Mouse (Mus musculus) adrenal gland, postnatal 14 days (tissue): Measurements from ENCODE around the gene Prdm16. TPM values are rescaled to one million over a fixed set of nuclear protein-coding genes. Genes with fewer than 3 reads are reported as not detected.
A peak's percentile ranks its signal among the peaks of the same experiment; 100 is the strongest.

Source experiments
- DNase-seq: peaks from one replicate; pipeline ENCODE4 v3.0.0; 2021; ENCODE audit warnings: mixed read lengths
- total RNA-seq: library from RNA; stranded (reverse); gene quantifications from 2 replicates; pipeline ENCODE4 v1.2.3, GENCODE M21; 2021

Gene Prdm16
- total RNA-seq, 1 experiment from 2014 or later, result 10.2 TPM

DNA sequence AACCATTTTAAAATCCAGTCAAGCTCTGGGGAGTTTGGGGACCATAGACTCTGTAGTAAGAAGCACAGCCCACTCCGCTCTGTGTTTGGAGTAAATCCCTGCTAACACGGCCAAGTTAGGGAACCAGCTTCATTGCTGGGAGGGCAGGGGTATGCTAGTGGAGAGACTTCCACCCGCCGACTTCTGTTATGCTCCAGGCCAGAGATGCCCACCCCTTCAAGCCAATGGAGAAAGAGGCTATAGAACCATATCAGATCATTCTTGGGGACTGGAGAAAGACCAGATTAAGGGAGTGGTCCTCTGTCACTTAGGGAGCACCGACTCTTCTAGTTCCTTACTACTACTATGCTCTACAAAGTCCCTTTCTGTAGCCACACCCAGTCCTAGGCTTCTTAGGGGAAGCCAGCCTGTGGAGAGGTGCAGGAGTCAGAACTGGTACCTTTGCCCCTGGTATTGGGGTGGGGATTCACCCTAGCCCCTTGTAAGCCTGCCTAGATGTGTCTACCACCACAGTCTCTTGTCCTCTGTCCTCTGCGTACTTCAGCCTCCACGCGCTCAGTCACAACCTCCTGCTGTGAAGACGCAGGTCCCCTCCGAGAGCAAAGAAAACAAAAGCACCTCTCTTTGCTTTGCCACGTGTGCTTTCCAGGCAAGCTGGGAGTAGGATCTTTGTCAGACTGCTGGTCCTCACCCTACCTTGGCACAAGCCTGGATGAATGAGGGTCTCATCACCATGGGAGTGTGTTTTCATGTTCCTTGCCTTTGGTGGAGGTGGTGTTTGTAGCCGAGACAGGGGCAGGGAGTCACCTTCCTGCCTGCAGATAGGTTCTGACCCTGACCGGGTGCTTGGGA is 3.1 kb upstream of the Prdm16 start:
- no peak for DNase-seq

DNA sequence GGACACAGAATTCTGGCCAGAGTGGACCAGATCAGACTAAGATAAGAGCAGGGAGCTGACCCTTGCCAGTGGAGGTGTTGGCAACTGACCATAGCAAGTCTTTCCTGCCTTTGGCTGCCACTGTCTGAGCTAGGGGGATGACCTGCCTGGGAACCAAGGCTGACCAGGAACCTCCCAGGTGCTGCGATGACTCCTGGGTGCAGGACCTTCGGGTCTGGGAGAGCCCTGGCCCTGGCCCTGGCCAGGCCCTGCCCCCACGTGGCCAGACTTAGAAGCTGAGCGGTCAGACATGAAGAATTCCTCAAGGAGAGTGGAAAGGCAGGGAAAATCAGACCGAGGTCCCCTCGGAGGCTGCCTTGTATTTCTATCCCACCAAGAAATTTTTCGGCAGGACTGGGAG is 2.5 kb upstream of the Prdm16 start:
- DNase-seq, result peak; percentile 45

DNA sequence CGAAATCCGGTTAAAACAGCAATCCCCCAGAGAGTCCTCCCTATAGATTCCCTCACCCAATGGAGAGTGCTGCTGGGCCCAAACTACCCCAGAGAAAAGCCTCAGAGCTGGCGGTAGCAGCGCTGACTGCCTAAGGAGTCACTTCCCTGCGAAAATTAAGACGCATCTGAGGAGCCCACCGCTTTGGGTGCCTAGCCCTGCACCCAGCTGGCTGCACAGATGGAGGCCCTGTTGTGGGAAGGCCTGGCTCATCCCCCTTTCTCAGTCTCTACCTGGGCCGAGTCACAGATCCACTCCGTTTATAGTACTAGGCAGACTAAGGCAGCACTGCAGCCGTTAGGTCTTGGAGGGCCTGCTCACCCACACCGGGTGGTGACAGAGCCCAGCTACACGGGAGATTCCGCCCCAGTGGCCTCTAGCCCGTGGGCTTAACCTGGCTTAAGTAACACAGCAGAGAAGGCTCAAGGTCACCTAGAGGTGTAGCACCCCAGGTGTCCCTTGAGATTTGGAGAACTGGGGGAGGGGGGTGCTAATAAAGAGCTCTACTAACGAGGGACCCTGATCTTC is 1.7 kb upstream of the Prdm16 start:
- no peak for DNase-seq

DNA sequence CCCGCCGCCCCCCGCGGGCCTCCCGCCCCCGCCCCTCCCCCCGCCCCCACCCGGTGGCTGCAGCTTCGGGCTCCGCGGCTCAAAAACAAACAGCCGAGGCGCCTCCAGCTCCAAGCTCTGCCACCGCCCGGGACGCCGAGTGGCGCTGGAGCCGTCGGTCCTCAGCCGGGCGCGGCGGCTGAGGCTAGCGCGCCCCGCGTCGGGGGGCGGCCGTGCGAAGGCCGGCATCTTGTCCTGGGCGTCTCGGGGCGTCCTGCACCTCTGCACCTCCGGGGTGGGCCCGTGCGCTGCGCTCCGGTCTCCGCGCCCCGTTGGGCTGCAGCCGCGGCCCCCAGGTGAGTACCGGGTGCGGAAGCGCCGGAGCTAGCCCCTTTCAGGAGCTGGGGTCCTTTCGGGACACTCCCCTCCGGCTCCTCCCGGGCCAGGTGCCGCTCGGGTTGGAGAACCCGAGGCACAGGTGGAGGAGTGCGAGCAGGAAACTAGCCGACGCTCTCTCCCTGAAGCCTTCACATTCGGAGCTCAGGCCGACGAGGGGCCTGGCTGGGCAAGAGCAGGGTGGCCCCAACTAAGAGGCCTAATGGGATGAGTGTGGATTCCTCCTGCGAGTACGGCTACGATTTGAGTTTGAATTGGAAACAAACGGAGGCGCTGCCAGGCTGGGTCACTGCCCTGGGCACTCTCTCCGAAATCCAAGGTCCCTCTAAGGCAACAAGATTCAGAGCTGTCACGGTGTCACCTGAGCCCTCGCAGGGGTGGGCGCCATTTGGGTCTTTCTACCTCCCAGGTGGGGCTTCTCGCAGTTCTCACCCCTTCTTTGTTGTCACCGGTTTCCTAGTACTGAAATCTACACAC is 1.0 kb upstream of the Prdm16 start:
- no peak for DNase-seq

DNA sequence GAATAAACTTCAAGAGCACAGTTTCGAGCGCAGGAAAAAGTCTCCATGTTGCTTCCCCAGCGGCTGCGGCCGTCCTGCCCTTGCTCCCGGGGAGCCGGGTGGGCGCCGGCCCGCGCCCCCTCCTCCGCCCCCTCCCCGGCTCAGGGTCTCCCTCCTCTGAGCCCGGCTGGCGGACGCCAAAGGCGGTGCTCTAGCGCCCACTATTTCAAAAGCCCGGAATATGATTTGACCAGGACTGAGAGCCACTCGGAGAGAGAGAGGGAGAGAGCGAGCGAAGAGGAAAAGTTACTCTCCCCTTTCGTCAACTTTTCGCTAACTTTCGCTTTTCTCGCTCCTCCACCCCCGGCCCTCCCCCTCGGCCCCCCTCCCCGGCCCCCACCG is 630 bp downstream of the Prdm16 start:
- DNase-seq, result no peak

DNA sequence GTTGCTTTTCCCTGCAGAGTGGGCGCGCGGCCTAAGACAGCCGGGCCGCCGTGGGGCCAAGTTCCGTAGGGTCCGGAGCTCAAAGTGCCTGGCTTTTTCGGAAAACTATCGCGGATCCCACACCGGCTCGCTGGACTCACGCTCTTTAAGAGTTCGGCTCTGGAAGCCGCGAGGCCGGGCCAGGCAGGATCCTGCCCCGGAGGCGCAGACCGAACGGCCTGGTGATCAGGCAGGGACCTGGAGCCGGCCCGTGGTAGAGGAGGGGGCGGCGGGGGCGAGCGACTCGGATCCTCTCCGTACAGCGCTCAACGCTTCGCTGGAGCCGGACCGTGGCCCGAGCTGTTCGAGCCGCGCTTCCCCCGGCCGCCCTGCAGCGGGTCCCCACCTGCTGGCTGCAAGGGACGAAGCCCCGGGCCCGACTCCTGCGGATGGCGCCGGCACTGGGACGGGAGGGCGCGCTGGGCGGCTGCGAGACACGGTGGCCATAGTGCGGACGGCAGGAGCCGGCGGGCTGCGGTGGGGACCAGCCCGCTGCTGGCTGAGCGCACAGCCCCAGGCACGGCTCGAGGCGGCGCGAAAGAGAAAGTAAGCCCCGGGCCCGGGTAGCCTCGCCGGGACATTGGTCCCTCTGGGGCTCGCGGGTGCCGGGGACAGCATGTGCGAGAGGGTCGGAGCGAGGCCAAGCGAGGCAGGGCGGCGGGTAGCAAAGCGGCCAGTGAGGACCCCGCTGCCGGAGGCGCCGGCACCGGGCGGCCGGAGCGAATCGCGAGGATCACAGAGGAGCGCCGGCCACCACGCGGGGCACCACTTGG is 1.2 kb downstream of the Prdm16 start:
- peak; percentile 68 for DNase-seq

DNA sequence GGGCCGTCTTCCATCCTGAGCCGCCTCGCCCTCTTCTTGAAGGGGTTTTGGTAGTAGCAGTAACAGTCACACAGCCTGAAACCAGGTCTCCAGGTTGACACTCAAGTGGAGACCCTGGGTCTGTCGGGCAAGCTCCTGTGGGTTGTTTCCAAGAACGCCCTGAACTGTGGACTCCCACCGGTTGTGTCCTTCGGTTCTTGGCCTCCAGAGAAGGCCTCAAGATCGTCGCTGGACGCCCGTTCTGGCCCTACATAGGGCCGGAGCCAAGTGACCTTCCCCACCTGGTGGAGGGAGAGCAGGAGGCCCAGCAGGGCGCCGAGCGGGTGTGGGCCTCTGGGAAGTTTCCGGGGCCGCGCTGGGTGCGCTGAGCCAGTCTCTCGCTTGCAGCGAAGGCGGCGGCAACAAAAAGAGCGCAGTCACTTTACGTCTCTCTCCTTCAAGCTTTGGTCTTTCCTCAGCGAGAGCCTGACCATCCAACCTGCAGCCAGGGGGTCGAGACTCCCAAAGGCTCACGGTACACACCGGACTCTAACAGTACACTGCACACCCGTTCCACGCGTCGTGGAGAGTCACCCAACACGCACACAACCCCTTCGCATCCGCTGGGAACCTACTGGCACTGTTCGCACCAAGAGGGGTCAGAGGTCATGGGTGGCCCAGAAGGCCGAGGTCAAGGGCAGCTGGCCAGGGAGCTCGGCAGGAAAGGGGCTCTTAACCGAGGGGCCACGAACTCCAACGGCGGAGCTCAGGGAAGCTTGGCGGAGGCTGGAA is 2.0 kb downstream of the Prdm16 start:
- DNase-seq, result no peak

DNA sequence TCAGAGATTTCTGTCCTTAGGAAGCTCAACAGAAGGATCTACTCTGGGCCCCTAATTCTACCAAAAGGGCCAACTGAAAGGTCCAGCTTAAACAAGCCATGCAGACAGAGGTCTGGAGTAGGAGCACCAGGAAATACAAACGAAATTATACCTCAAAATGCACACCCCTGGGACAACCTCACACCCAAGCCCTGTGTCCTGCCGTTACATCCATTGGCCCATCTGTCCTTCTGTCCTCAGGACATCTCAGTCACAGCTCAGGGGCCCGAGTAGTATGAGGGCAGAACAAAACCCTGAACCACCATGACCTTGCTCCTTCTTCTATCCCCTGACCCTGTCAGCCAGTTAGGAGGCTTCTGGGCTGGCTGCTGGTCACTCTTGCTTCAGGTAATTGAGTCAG is 2.7 kb downstream of the Prdm16 start:
- DNase-seq, result no peak

DNA sequence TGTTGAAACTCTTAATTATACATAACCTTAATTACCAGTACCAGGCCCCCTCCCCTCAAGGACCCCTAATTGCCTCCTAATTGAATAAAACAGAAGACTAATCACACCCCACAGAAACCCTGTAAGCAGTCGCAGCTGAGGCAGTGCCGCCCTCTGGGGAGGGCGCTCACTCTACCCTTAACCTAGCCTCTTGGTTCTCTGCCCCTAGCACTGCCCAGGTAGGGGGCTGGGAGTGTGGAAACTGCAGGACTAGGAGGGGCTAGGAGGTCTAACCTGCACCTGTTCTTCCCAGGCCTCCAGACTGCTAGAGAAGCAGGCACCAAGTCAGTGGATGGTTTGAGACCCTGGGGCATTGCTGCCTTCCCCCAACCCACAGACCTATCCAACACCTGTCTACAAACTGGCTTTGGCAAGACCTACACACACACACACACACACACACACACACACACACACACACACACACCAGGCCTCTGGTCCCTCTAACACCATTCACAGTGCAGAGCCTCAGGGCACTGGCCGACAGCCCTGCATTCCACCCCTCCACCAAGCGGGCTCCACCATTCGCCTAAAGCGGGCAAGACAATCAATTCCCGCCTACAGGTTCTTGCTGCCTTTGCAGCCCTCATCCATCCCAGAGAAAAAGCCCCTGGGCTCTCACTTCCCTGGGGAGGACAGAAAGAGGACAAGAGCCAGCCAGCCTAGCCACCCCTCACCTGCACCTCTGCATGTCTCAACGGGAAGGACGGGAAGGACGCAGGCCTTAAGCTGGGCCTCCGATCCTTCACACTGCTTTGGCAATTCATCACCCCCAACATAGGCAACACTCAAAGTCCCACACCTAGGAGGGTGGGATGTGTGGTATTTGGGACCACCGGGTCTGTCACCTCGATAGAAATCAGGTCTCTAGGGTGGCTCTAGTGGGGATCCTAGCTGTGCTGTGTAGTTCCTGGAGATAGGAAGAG is 3.6 kb downstream of the Prdm16 start:
- no peak for DNase-seq

DNA sequence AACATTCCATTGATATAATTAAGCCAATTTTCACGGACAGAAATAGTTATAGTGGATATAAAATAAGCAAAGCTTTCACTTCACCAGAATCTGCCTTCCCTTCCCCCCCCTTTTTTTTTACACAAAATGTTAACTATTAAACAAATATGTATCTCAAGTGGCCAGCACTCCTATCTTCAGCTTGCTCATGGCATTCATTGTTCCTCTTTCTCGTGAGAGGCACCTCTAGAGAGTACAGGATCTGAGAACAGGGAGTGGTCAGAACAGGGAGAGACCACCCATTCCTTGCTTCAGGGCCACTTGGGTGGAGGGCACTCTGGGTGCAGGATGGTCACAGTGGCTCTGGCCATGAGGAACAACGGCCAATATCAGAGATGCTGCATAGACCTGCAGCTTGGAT is 5.9 kb downstream of the Prdm16 start:
- no peak for DNase-seq

DNA sequence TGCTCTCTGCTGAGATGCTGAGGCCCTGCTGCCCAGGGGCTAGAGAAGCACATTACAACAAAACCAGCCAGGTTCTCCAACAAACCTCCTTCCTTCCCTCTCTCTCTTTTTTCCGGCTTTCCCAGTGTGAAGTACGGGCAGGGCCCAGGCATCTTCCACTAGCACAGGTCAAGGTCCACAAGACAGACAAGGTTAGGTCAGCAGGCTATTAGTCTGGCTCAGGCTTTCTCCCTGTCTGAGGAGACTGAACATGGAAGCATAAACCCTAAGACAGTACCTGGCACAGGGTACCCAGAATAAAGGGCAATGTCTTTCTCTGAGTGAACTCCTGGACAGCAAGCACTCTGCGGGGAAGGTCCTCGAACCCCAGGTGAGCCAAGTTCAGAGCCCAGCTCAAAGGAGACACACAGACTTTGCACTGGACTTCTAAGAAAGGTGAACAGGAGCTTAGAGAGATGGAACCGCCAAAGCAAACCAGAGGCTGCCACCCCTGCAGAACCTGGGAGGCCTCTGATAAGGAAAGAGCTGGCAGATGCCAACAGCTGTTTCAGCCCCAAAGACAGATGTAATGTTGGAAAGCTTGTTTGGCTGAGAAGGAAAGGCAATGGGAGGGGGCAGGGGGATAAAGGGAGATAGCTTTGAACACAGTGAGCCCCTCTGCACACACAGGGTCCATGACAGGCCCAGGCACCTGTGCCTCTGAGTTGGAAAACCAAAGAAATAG is 9.1 kb downstream of the Prdm16 start:
- DNase-seq, result no peak

DNA sequence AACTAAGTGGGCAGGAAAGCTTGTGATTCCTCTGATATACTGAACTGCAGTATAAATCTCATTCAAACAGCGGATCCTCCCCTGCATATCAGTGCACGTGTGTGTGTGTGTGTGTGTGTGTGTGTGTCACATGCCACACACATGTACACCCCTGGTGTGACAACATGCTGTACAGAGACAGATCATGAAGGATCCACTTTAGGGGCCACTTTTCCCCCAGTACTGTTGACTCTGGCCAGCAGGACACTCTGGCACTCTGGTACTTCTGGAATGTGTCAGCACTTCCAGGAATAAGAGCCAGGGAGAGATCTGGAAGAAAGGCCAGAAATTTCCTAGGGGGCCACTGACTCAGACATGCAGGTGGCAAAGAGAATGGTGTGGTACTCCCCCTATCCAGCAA is 10.4 kb downstream of the Prdm16 start:
- DNase-seq, result no peak

DNA sequence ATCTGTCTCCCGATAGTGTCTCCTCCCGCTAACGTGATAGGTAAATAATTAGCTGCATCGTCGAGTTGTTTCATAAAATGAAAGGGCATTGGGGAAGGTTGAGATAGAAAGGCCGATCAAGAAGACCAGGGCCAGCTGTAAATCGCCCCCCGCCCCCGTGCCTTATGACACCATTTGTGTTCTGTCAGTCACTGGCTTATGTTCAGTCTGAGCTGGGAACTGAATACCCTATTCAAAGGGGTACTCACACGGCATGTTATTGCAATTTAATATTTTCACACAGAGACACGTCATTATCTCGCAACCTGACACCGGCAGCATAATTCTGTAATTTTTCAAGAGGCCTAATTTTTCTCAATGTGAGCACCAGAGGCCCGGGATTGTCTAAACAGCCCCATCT is 11.0 kb downstream of the Prdm16 start:
- DNase-seq, result no peak

DNA sequence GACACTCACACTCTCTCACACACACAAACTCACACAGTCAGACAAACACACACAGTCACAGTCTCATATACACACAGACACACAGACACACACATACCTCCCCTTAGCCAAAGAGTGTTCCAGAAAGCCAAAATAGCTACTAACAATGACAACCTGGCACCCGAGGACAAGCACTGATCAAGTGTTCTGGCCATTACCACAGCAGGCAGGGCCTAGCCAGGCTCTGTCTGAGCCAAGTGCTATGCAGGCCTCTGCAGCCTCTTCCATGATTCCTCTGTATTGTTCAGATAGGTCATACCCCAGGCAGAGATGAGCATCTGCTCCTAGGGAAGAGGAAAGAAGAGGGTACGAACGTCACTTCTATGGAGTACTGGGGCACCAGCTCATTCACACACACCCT is 13.4 kb downstream of the Prdm16 start:
- DNase-seq, result no peak

DNA sequence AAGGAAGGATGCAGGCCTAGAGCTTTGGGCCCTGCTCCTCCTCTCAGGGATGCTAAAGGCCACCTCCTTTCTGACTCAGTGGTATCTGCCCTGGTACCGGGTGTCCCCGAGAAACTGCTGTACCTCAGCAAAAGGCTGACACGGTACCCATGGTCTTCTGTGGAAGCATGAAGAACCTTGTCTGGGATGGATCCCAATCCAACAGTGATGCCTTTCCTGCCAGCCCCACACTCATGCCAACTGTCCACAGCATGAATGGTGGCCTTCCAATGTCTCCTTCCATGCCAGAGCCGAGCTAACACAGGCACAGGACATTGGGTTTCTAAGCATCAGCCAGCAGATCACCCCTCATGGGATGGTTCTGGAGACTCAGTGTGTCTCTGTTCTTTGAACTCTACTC is 14.2 kb downstream of the Prdm16 start:
- DNase-seq, result no peak

DNA sequence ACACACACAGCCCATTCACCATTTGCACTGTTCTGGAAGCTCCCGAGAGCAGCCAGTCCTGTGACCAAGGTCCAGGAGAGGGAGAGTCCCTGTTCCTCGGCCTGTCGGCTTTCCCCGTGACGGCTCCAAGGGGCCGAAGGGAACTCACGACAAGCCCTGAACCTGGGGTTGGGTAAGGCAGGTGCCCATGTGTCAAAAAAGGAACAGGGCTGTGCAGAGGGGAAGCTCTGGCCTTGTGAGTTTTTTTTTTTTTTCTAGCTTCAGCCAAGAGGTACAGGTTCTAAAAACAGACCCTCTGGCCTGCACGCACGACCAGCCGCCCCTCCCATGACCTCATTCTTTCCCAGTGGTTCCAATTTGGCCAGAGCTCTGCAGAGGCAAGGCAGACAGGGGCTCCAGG is 25.5 kb downstream of the Prdm16 start:
- DNase-seq, result no peak

DNA sequence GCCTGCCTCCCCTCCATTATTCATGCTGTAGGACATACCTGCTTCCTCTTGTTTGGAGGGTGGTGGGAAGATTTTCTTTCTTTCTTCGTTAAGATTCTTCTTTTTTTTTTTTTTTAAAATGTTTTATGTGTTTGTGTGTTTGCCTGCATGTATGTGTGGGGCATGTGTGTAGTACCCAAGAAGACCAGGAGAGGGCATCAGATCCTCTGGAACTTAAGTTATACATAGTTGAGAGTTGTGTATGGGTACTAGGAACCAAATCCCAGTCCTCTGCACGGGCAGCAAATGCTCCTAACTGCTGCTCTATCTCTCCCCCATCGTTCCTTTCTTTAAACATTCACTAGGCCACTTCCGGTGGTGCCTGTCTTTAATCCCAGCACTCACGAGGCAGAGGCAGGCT is 28.9 kb downstream of the Prdm16 start:
- no peak for DNase-seq

DNA sequence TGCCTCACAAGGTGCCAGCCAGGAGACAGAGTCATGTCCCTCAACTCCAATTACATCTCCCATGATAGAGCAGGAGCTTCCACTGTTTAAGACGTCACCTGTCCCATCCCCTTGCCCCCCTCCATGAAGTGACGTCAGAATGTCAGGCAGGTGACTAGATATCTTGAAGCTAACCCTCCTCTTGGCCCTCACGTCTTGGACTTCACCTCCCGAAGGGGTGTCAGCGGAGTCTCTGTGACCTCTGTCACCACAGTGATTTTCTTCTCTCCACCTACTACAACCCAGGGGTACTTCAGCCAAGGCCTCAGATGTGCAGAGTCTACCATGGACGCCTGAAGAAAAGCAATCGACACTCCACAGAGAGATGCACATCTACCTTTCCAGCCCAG is 32.2 kb downstream of the Prdm16 start:
- DNase-seq, result no peak

DNA sequence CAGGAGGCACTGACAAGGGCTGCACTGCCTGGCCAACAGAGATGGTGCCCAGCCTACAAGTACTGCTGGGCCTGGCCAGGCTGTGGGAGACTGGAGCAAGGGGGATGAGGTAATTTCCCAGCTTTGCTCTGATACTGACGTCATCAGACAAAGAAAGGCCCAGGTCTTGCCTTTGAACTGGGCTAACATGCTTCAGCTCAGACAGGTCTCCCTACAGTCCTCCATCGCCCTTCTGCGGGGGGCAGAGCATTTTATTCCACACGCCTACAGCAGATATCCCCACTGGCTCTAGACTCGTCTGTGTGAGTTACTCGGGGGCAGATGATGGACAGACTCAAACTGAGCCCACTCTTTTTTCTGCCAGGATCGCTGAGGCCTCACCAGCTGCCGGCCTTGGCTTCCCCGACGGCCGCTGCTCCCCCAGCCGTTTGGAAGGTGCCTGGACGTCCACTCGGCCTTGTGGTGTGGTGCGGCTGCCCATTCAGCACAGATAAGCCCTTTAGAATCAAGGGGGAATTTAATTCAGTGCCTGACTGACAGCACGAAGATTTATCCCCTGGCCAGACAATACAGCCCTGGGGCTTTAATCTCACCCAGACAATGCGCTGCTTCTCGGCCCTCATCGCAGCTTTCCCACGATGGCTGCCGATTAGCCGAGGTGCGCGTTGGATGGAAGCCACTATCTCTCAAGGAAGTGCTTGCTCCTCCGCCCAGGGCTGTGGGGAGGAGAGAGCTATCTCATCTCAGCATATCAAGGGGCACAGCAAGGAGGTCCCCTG is 32.8 kb downstream of the Prdm16 start:
- no peak for DNase-seq
